Mouse (Mus musculus): ENCODE data around the gene Usp16. TPM values are rescaled to one million over a fixed set of nuclear protein-coding genes. Genes with fewer than 3 reads are reported as not detected.

The Usp16 gene
- 100 to 1,000 TPM; 108 to 137 TPM for total RNA-seq (2023)

GRCm38 (mm10) chr16:87454419-87455179 lies at the start of gene Usp16:
Gene Usp16, plus strand, starts transcription at chr16:87454703.

GRCm38 (mm10) chr16:87432033-87432814 lies 22.3 kb upstream of the Usp16 start, which contains the start of gene Ltn1:
Gene Ltn1, minus strand, starts transcription at chr16:87432612.

GRCm38 (mm10) chr16:87440184-87440686 lies 14.3 kb upstream of the Usp16 start, which contains the start of gene Rwdd2b:
Gene Rwdd2b, minus strand, starts transcription at chr16:87440573.

GRCm38 (mm10) chr16:87495716-87496447 lies 41.4 kb downstream of the Usp16 start, which contains the start of gene Cct8:
Gene Cct8, minus strand, starts transcription at chr16:87495873.

Other genes with a start within 250 kb of the Usp16 start
- gene N6amt1, start 100.5 kb upstream of the Usp16 start, total RNA-seq (2023), result 10 to 100 TPM; 20.9 to 21.5 TPM
- 10 to 100 TPM; 48.7 to 53.6 TPM for gene Ltn1, start 22.1 kb upstream of the Usp16 start, total RNA-seq (2023)
- 1 to 10 TPM; 7.0 to 9.0 TPM for gene Rwdd2b, start 14.1 kb upstream of the Usp16 start, total RNA-seq (2023)
- gene Cct8, start 41.2 kb downstream of the Usp16 start, total RNA-seq (2023), result 100 to 1,000 TPM; 195 to 198 TPM
- gene Map3k7cl, start 98.6 kb downstream of the Usp16 start, total RNA-seq (2023), result not detected
- 10 to 100 TPM; 29.5 to 30.3 TPM for gene Bach1, start 244.2 kb downstream of the Usp16 start, total RNA-seq (2023)

All from T-cell, adult 66 days (primary cell).